Mouse (Mus musculus): Measurements from ENCODE around the gene Dnajb12.

- TF ChIP-seq POLR2A (IDR thresholded peaks at IDR 0.05; ENCODE audit: insufficient read depth, low read depth, low read length) (no peak), CTCF (IDR thresholded peaks at IDR 0.05) (no peak), EP300 (IDR thresholded peaks at IDR 0.05; ENCODE audit: insufficient read depth, low read depth, low read length) (no peak)
Observed at GRCm38 (mm10) chr10:59942281-59942846, 63.0 kb downstream of the Dnajb12 start.

Measured in heart, adult 2 months (tissue).